In the genomic region with DNA sequence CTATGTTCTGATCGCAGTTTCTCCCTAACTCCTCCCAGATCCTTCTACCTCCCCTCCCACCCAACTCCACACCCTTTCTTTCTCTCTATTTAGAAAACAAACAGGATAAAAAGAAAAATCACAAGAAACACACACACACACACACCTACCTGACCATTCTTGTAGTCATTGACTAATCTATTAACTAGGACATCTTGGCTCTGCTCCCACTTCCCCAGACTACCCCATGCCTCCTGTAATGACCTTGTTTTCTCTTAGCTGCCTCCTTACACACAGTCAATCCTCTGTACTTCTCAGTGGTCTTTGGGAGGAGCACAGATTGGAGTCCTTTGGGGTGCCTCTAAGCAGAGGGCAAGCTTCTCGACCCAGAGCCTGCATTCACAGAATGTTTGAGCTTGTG, we compare ENCODE assay signal across 18 mouse cellular contexts.
"Had no signal": no experiment of that assay in that cellular context is flagged by ENCODE, and none has a peak within 500 bp of the region (broad histone marks: within the 10 kb centered on the region; RNA-seq: fewer than 3 reads in every experiment).

No protein-coding gene starts in this region.

- H3K36me3 ChIP-seq: intestine, embryonic 15.5 days; limb, embryonic 12.5 days; limb, embryonic 15.5 days; liver, embryonic 13.5 days; midbrain, embryonic 12.5 days; neural tube, embryonic 13.5 days had no signal

- H3K9me3 ChIP-seq: intestine, embryonic 15.5 days; limb, embryonic 12.5 days; limb, embryonic 15.5 days; liver, embryonic 13.5 days; midbrain, embryonic 12.5 days; neural tube, embryonic 13.5 days had no signal

- DNase-seq: layer of hippocampus, postnatal 36 days; left cerebral cortex, postnatal 4 days; liver, embryonic 13.5 days; lung, adult 2 months; lung, postnatal 14 days; lung, postnatal 4 days; thymus, adult 18-20 months; thymus, postnatal 36 days had no signal

- ATAC-seq: hindbrain, embryonic 16.5 days; intestine, embryonic 15.5 days; midbrain, embryonic 16.5 days had no signal

- H3K4me3 ChIP-seq: intestine, embryonic 15.5 days; left cerebral cortex, adult 2 months; limb, embryonic 12.5 days; limb, embryonic 15.5 days; liver, embryonic 13.5 days; midbrain, embryonic 12.5 days; myocyte; neural tube, embryonic 13.5 days had no signal

- H3K4me2 ChIP-seq: intestine, embryonic 15.5 days; limb, embryonic 12.5 days; limb, embryonic 15.5 days; liver, embryonic 13.5 days; midbrain, embryonic 12.5 days; neural tube, embryonic 13.5 days had no signal

- H3K27ac ChIP-seq: intestine, embryonic 15.5 days; kidney, postnatal 0 days; left cerebral cortex, adult 2 months; limb, embryonic 12.5 days; limb, embryonic 15.5 days; liver, embryonic 13.5 days; midbrain, embryonic 12.5 days; neural tube, embryonic 13.5 days had no signal

- H3K4me1 ChIP-seq: intestine, embryonic 15.5 days; limb, embryonic 12.5 days; limb, embryonic 15.5 days; liver, embryonic 13.5 days had no signal

- H3K9ac ChIP-seq: intestine, embryonic 15.5 days; limb, embryonic 12.5 days; limb, embryonic 15.5 days; liver, embryonic 13.5 days; midbrain, embryonic 12.5 days; neural tube, embryonic 13.5 days had no signal

- H3K27me3 ChIP-seq: limb, embryonic 12.5 days; limb, embryonic 15.5 days; liver, embryonic 13.5 days; midbrain, embryonic 12.5 days; neural tube, embryonic 13.5 days had no signal
